ENCODE assay signal across 28 mouse cellular contexts in the genomic region with DNA sequence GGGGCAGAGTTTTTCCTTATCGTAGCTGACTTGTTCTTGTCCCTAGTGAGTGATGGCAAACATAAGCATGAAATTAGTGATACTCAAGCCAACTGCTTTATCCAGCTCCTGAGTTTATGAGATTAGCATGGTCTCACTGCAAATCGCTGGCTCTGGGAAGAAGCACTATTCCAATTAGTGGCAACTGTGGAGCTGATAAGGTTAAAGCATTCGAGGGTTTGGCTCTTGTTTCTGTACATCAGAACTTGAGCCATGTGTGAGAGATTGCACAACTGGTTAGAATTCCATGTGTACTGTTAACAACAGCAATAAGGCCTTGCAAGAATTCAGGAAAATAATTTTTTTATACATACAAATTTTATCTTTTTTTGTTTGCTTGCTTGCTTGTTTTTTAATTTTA. TPM values are rescaled to one million over a fixed set of nuclear protein-coding genes. Genes with fewer than 3 reads are reported as not detected.
DNase-seq lines count a peak whose midpoint lies in the region; ATAC-seq and TF ChIP-seq lines count a peak whose summit lies in the region.
"Had no signal": no experiment of that assay in that cellular context is flagged by ENCODE, and none has a peak within 500 bp of the region (broad histone marks: within the 10 kb centered on the region; RNA-seq: fewer than 3 reads in every experiment).

No protein-coding gene starts in this region.

- TF ChIP-seq POLR2A in limb, embryonic 14.5 days (IDR thresholded peaks at IDR 0.05; ENCODE audit: borderline replicate concordance, extremely low read depth, insufficient read depth, insufficient read length) = no peak

- H3K4me3 ChIP-seq in embryonic facial prominence, embryonic 14.5 days (ENCODE audit: low read depth, low read length) = no peak overlapping the region
- no peak overlapping the region for H3K4me3 ChIP-seq in embryonic facial prominence, embryonic 10.5 days
- H3K4me3 ChIP-seq in limb, embryonic 14.5 days (replicated peaks; ENCODE audit: low read length) = no peak overlapping the region
- H3K4me3 ChIP-seq in limb, embryonic 10.5 days = no peak overlapping the region
- H3K4me3 ChIP-seq in lung, embryonic 15.5 days = no peak overlapping the region
- H3K4me3 ChIP-seq in G1E (ENCODE audit: low read depth, low read length) = no peak overlapping the region
- H3K4me3 ChIP-seq: embryonic facial prominence, embryonic 12.5 days; erythroblast, embryonic 14.5 days; forebrain, embryonic 12.5 days; forebrain, embryonic 15.5 days; hindbrain, embryonic 12.5 days; hindbrain, embryonic 15.5 days had no signal

- DNase-seq in embryonic facial prominence, embryonic 14.5 days (ENCODE audit: low spot score) = peak; percentile 52
- no peak for DNase-seq in embryonic facial prominence, embryonic 10.5 days (ENCODE audit: low spot score)
- DNase-seq in limb, embryonic 14.5 days (ENCODE audit: low spot score) = no peak
- DNase-seq in limb, embryonic 10.5 days (ENCODE audit: low spot score) = no peak
- no peak for DNase-seq in lung, adult 18-20 months
- no peak for DNase-seq in G1E (ENCODE audit: low spot score)
- no peak for DNase-seq in ovary, adult 18-20 months (ENCODE audit: low spot score)
- DNase-seq: adrenal gland, adult 2 months; adrenal gland, postnatal 14 days; cerebellum, adult 18-20 months; cerebellum, adult 9-10 months; cerebellum, postnatal 14 days; gastrocnemius, postnatal 25 days had no signal

- no peaks in the 10 kb centered on the region for H3K4me1 ChIP-seq in embryonic facial prominence, embryonic 14.5 days (ENCODE audit: control insufficient read depth, insufficient read depth, low read length)
- peaks cover 7% of the 10 kb centered on the region for H3K4me1 ChIP-seq in embryonic facial prominence, embryonic 10.5 days
- no peaks in the 10 kb centered on the region for H3K4me1 ChIP-seq in limb, embryonic 14.5 days (ENCODE audit: control insufficient read depth, insufficient read depth, low read length)
- H3K4me1 ChIP-seq in limb, embryonic 10.5 days = no peaks in the 10 kb centered on the region
- no peaks in the 10 kb centered on the region for H3K4me1 ChIP-seq in lung, embryonic 15.5 days
- H3K4me1 ChIP-seq in G1E (ENCODE audit: insufficient read depth, low read depth, low read length) = no peaks in the 10 kb centered on the region
- H3K4me1 ChIP-seq: embryonic facial prominence, embryonic 12.5 days had no signal

- H3K9me3 ChIP-seq in embryonic facial prominence, embryonic 14.5 days (ENCODE audit: control insufficient read depth, low read length) = no peaks in the 10 kb centered on the region
- H3K9me3 ChIP-seq in embryonic facial prominence, embryonic 10.5 days = no peaks in the 10 kb centered on the region
- no peaks in the 10 kb centered on the region for H3K9me3 ChIP-seq in limb, embryonic 14.5 days (ENCODE audit: control insufficient read depth, low read length)
- H3K9me3 ChIP-seq in limb, embryonic 10.5 days (replicated peaks) = no peaks in the 10 kb centered on the region
- H3K9me3 ChIP-seq in lung, embryonic 15.5 days = no peaks in the 10 kb centered on the region
- no peaks in the 10 kb centered on the region for H3K9me3 ChIP-seq in G1E (replicated peaks)
- H3K9me3 ChIP-seq: embryonic facial prominence, embryonic 12.5 days; forebrain, embryonic 12.5 days; forebrain, embryonic 15.5 days; hindbrain, embryonic 12.5 days; hindbrain, embryonic 15.5 days had no signal

- WGBS in embryonic facial prominence, embryonic 14.5 days = 49% methylated on average over 3 of the region's 3 CpGs
- 65% methylated on average over 3 of the region's 3 CpGs for WGBS in embryonic facial prominence, embryonic 10.5 days
- 49% methylated on average over 3 of the region's 3 CpGs for WGBS in limb, embryonic 14.5 days
- 69% methylated on average over 3 of the region's 3 CpGs for WGBS in limb, embryonic 10.5 days
- WGBS in lung, embryonic 15.5 days = 42% methylated on average over 3 of the region's 3 CpGs

- no peak for ATAC-seq in embryonic facial prominence, embryonic 14.5 days (ENCODE audit: low read depth)
- ATAC-seq in limb, embryonic 14.5 days (ENCODE audit: low FRiP score, low read depth) = peak; percentile 50
- peak; percentile 42; the same call in 1 of the 2 replicates for ATAC-seq in lung, embryonic 15.5 days (ENCODE audit: borderline replicate concordance, extremely low read depth, low FRiP score, low TSS enrichment)
- ATAC-seq in G1E (ENCODE audit: extremely low read depth, insufficient number of reproducible peaks, low FRiP score, poor library complexity, severe bottlenecking) = peak; percentile 22; the same call in 1 of the 2 replicates
- ATAC-seq: forebrain, embryonic 15.5 days; inflammation-experienced regulatory T-cells, adult 6 months had no signal

- H3K27ac ChIP-seq in embryonic facial prominence, embryonic 14.5 days (replicated peaks; ENCODE audit: low read depth, low read length) = no peak overlapping the region
- no peak overlapping the region for H3K27ac ChIP-seq in embryonic facial prominence, embryonic 10.5 days (replicated peaks)
- no peak overlapping the region for H3K27ac ChIP-seq in limb, embryonic 14.5 days (replicated peaks; ENCODE audit: low read depth, low read length)
- H3K27ac ChIP-seq in limb, embryonic 10.5 days = no peak overlapping the region
- H3K27ac ChIP-seq in lung, embryonic 15.5 days = no peak overlapping the region
- H3K27ac ChIP-seq: embryonic facial prominence, embryonic 12.5 days; forebrain, embryonic 12.5 days; forebrain, embryonic 15.5 days; hindbrain, embryonic 12.5 days; hindbrain, embryonic 15.5 days had no signal

- H3K36me3 ChIP-seq in embryonic facial prominence, embryonic 14.5 days (ENCODE audit: control insufficient read depth, insufficient read depth, low read length) = no peaks in the 10 kb centered on the region
- no peaks in the 10 kb centered on the region for H3K36me3 ChIP-seq in embryonic facial prominence, embryonic 10.5 days (replicated peaks)
- H3K36me3 ChIP-seq in limb, embryonic 14.5 days (ENCODE audit: control insufficient read depth, insufficient read depth, low read length) = no peaks in the 10 kb centered on the region
- no peaks in the 10 kb centered on the region for H3K36me3 ChIP-seq in limb, embryonic 10.5 days
- no peaks in the 10 kb centered on the region for H3K36me3 ChIP-seq in lung, embryonic 15.5 days
- H3K36me3 ChIP-seq in G1E (replicated peaks) = no peaks in the 10 kb centered on the region
- H3K36me3 ChIP-seq: embryonic facial prominence, embryonic 12.5 days; forebrain, embryonic 12.5 days; forebrain, embryonic 15.5 days; hindbrain, embryonic 12.5 days; hindbrain, embryonic 15.5 days had no signal

- H3K27me3 ChIP-seq in embryonic facial prominence, embryonic 14.5 days (replicated peaks; ENCODE audit: control insufficient read depth, insufficient read depth, low read length) = peaks cover 3% of the 10 kb centered on the region; the same call in 1 of the 2 replicates
- peaks cover 44% of the 10 kb centered on the region for H3K27me3 ChIP-seq in embryonic facial prominence, embryonic 10.5 days (replicated peaks; ENCODE audit: low read depth, poor library complexity, severe bottlenecking)
- no peaks in the 10 kb centered on the region for H3K27me3 ChIP-seq in limb, embryonic 14.5 days (ENCODE audit: control insufficient read depth, insufficient read depth, low read length)
- H3K27me3 ChIP-seq in limb, embryonic 10.5 days (ENCODE audit: low read depth, poor library complexity, severe bottlenecking) = peaks cover 63% of the 10 kb centered on the region
- H3K27me3 ChIP-seq in lung, embryonic 15.5 days = no peaks in the 10 kb centered on the region; the same call in 1 of the 2 replicates
- no peaks in the 10 kb centered on the region for H3K27me3 ChIP-seq in G1E (ENCODE audit: insufficient read depth, low read length)
- H3K27me3 ChIP-seq: hindbrain, embryonic 15.5 days had no signal

- no peak for TF ChIP-seq CTCF in G1E (IDR thresholded peaks at IDR 0.05; ENCODE audit: low read depth, low read length)

- H3K4me2 ChIP-seq in embryonic facial prominence, embryonic 14.5 days (ENCODE audit: low read depth, low read length) = no peak overlapping the region
- no peak overlapping the region for H3K4me2 ChIP-seq in limb, embryonic 14.5 days (replicated peaks; ENCODE audit: low read depth, low read length, severe bottlenecking)
- H3K4me2 ChIP-seq in lung, embryonic 15.5 days = no peak overlapping the region
- H3K4me2 ChIP-seq: embryonic facial prominence, embryonic 12.5 days; forebrain, embryonic 12.5 days; forebrain, embryonic 15.5 days; heart, embryonic 11.5 days; hindbrain, embryonic 12.5 days; hindbrain, embryonic 15.5 days had no signal

- H3K9ac ChIP-seq in embryonic facial prominence, embryonic 14.5 days (ENCODE audit: low read depth, low read length) = no peak overlapping the region
- H3K9ac ChIP-seq in limb, embryonic 14.5 days (ENCODE audit: low read depth, low read length, severe bottlenecking) = no peak overlapping the region
- no peak overlapping the region for H3K9ac ChIP-seq in lung, embryonic 15.5 days
- H3K9ac ChIP-seq: embryonic facial prominence, embryonic 12.5 days; forebrain, embryonic 12.5 days; forebrain, embryonic 15.5 days; hindbrain, embryonic 12.5 days; hindbrain, embryonic 15.5 days had no signal

RNA-seq across cellular contexts. Expression of a gene that starts 39.9 kb away (rescaled TPM):
- 22.9 and 27.3 TPM in 2 replicates for polyA plus RNA-seq in embryonic facial prominence, embryonic 14.5 days (2014; fragmentation: Nextera tagmentation; extraction: Ambion mirVana)
- polyA plus RNA-seq in embryonic facial prominence, embryonic 10.5 days (2016; fragmentation: Nextera tagmentation; extraction: Ambion mirVana) = 14.1 and 17.1 TPM in 2 replicates
- polyA plus RNA-seq in limb, embryonic 14.5 days (2012; rRNA removed) = 10.5 TPM in 2 replicates
- polyA plus RNA-seq in limb, embryonic 14.5 days (2014; fragmentation: Nextera tagmentation; extraction: Ambion mirVana) = 12.2 and 13.0 TPM in 2 replicates
- 11.0 and 15.4 TPM in 2 replicates for polyA plus RNA-seq in limb, embryonic 10.5 days (2016; fragmentation: Nextera tagmentation; extraction: Ambion mirVana)
- polyA plus RNA-seq in lung, embryonic 15.5 days (2015; fragmentation: Nextera tagmentation; extraction: Ambion mirVana) = 2.5 TPM in 2 replicates
- total RNA-seq in G1E (2014; fragmentation: Nextera tagmentation) (2.2 and 2.3 TPM in 2 replicates), G1E (2017) (0.16 and 0.29 TPM in 2 replicates)
- polyA plus RNA-seq in G1E (2012) = 0.02 and 0.04 TPM in 2 replicates
- total RNA-seq: ES-E14; gastrocnemius, adult 8-10 months; heart, adult 8-10 months; heart, postnatal 25 days; hematopoietic stem cell, adult 5-6 weeks had no signal
- polyA plus RNA-seq: adrenal gland, adult 2 months; erythroblast, embryonic 14.5 days; gonadal fat pad, adult 2 months; inflammation-experienced regulatory T-cells, adult 6 months had no signal
